Mouse (Mus musculus) bone marrow macrophage, adult 2 months (primary cell): ENCODE data around the gene Ppp1r15a. TPM values are rescaled to one million over a fixed set of nuclear protein-coding genes. Genes with fewer than 3 reads are reported as not detected.

ENCODE experiments used
- H3K27ac ChIP-seq: 2 replicates; pipeline ENCODE4 v1.5.1; 2012; ENCODE audit warnings: low read depth, low read length; ENCODE audit not compliant: insufficient read depth
- H3K4me1 ChIP-seq: 2 replicates; pipeline ENCODE4 v1.6.1; 2012; ENCODE audit warnings: low read length; ENCODE audit not compliant: control insufficient read depth, insufficient read depth
- H3K4me3 ChIP-seq: 2 replicates; pipeline ENCODE4 v1.5.1; 2012; ENCODE audit warnings: mild to moderate bottlenecking, low read length, moderate library complexity; ENCODE audit not compliant: insufficient read depth
- CTCF ChIP-seq: IDR thresholded peaks from 2 replicates; pipeline ENCODE4 v1.5.1; 2012; ENCODE audit warnings: low read depth, mild to moderate bottlenecking, low read length, moderate library complexity
- POLR2A ChIP-seq: IDR thresholded peaks from 2 replicates; pipeline ENCODE4 v1.6.1; 2012; ENCODE audit warnings: mild to moderate bottlenecking, low read depth, low read length, borderline replicate concordance
- polyA plus RNA-seq: library from polyadenylated mRNA; stranded (reverse); fragments of >200 nt; gene quantifications from 2 replicates; pipeline ENCODE4 v1.2.4, GENCODE M21; 2012; ENCODE audit not compliant: missing spikeins, insufficient read depth, insufficient read length

Ppp1r15a gene
- polyA plus RNA-seq, 1 experiment = 26.7 TPM

DNA sequence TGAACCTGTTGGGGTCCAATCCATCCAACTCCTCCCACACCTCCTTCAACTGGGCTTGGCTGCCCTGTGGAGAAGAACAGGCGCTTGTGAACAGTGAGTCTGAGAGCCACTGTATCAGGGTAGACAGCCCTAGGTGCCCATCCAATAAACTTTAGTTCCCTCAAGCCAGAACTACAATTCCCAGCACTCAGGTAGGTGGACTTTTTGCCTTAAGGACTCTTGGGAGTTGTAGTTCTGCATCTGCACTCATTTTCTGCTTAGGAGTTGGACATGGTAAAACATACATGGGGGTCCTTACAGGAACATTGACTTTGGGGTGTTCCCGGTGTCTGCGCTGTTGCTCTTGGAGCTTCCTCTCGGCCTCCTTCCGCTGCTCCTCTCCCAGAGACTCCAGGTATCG lies 27.6 kb downstream of the Ppp1r15a start:
- no peak for TF ChIP-seq POLR2A
- no peak for TF ChIP-seq CTCF
- Histone ChIP-seq H3K4me1 (0 out of 2 replicates have a peak, but pooled peaks cover 2% of the 10 kb centered on the region), H3K27ac (no peak overlapping the region), H3K4me3 (no peak overlapping the region)

DNA sequence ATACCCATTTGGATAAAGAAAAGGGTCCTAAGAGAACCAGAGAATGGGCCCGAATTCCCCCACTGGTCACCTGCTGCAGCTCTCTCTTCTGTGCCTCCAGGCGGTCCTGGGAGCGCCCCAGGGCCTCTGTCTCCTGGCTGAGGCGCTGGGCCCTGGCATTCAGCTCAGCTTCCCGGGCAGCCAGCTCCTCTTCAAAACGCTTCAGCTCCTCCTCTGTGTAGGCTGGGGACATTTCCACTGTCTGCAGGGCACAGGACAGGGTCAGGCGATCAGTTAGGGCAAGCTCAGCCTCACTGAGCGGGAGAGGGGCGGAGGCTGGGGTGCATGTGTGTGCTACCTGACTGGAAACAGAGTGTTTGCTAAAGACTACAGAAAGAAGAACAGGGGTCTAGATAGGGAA lies 31.5 kb downstream of the Ppp1r15a start:
- TF ChIP-seq CTCF (no peak), POLR2A (no peak)
- Histone ChIP-seq H3K4me3 (no peak overlapping the region), H3K4me1 (peaks cover 8% of the 10 kb centered on the region), H3K27ac (no peak overlapping the region)

DNA sequence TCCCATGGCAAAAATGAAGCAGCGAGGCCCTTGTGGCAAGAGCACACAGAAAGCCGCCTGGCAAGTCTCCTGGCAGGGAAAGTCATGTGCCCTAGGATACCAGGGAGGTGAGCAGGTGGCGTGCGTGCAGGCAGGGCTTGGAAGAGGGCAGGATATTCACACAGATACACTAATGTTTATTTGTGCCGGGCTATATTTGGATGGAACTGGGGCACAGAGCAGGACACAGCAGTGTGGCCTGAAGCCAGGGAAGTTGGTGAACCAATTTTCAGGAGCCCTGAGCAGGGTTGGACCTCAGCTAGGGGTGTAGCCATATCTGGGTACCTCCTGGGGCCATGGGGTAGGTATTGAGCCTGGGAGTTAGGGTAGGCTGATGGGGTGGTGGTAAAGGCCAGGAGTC lies 33.1 kb downstream of the Ppp1r15a start:
- Histone ChIP-seq H3K27ac (no peak overlapping the region), H3K4me3 (no peak overlapping the region), H3K4me1 (peaks cover 13% of the 10 kb centered on the region)
- no peak for TF ChIP-seq CTCF

DNA sequence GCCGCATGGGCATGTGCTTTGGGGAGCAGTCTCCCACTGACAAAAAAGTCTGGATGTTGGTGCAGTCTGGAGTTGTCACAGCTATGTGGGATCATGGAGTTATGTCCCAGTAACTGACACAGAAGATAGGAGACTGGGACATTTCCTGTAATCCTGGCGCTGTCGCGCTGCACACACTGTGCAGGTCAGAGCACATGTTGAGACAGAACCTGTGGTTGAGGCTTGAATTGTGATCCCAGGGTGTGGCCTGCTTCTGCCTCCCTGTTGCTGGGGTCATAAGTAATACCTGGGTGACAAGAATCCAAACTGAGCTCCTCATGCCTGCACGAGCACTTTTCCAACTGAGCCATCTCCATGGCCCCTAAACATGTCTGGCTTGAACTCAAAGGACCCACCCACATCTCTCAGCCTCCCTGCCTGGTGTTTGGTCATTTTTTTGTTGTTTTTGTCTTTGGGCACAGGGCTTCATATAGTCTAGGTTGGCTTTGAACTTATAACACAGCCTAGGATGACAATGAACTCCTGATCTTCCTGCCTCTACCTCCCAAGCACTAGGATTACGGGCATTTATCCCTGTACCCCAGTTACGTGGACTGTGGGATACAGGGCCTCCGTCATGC lies 33.7 kb downstream of the Ppp1r15a start:
- no peak overlapping the region for H3K4me3 ChIP-seq
- H3K4me1 ChIP-seq = peaks cover 19% of the 10 kb centered on the region
- TF ChIP-seq CTCF (no peak), POLR2A (no peak)
- no peak overlapping the region for H3K27ac ChIP-seq

DNA sequence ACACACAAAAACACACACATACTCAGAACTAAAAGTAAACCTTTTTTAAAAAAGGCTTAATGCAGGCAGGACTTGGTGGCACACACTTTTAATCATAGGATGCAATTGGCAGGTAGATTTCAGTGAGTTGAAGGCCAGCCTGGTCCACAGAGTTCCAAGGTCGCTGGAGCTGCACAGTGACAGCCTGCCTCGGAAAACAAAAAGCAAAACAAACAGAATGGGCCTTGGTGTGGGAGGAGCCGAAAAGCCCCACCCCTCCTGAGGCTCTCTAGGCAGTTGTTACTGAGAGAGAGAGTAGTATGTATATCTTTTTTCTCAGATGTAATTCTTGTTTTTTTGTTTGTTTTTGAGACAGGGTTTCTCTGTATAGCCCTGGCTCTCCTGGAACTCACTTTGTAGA lies 34.8 kb downstream of the Ppp1r15a start:
- Histone ChIP-seq H3K27ac (no peak overlapping the region), H3K4me3 (no peak overlapping the region), H3K4me1 (peaks cover 21% of the 10 kb centered on the region)
- TF ChIP-seq CTCF = no peak
- no peak for TF ChIP-seq POLR2A

DNA sequence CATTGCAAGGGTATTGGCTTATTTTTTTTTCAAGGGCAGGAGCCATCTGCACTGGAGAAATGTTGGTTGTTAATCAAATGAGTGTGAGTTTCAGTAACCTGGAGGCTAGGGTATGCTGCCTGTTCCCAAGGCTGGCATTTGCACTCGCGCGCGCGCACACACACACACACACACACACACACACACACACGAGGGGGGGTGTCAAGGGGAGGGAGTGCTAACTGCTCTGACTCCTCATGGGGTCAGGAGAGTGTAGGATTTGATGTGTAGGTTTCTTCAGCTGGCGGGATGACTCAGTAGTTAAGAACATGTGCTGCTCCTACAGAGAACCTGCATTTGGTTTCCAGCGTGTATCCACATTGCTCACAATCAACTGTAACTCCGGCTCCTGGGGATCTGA lies 35.2 kb downstream of the Ppp1r15a start:
- Histone ChIP-seq H3K27ac (no peak overlapping the region), H3K4me1 (peaks cover 21% of the 10 kb centered on the region), H3K4me3 (no peak overlapping the region)
- no peak for TF ChIP-seq CTCF
- no peak for TF ChIP-seq POLR2A

DNA sequence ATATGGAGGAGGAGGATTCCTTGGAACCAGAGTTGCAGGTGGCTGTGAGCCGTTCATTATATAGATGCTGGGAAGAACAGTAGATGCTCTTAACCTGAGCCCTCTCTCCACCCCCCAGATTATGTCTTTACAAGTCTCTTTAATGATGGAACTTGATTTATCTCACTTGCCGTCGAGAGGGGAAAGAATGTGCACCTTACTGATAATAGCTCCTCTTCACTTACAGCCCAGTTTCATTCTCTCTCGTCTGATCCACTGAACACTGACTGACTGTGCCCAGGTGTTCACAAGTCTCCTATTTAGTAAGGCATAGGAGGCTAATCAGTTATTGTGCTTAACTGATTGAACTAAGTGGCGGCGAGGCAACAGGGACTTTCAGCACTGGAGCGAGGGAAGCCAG lies 36.5 kb downstream of the Ppp1r15a start:
- no peak overlapping the region for H3K27ac ChIP-seq
- TF ChIP-seq POLR2A (no peak), CTCF (no peak)
- H3K4me1 ChIP-seq = peaks cover 21% of the 10 kb centered on the region
- H3K4me3 ChIP-seq = no peak overlapping the region

DNA sequence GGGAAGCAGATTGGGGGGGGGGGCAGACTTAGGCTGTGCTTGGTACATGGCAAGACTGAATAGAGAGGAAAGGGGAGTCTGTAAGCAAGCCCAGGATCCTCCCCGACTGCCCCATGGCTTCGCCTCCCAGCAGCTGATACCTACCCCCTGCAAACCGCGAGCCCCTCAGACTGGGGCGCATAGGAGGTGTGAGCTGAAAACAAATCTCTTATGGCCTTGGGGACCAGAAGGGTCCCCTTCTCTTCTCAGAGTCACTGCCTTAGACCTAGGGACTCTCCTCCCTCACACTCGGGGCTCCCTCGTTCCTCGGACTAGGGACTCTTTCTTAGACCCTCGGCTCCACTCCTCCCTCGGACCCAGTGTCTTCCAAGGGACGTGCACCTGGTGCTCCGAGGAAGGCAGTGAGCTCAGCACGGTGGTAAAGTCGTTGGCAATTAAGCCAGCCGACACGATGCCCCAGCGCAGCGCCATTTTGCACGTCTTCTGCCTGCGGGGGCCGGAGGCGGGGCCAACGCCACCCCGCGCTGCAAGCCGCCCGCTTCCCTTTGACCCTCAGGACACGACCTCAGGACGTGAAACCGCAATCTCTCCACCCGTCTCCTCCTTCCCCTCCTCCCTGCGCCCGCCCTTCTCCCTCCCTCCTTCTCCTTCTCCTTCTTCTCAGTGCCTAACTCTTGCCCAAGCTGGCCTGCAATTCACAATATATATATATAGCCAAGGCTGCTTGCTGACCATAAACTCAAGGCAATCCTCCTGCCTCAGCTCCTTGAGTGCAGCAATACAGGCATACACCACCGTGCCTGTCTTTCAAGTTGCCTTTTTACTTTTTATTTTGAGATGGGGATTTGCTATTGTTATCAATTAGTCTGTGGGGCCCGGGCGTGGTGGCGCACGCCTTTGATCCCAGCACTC lies 37.5 kb downstream of the Ppp1r15a start, which contains the start of gene Dhdh:
Gene Dhdh (minus strand): TSS at position 513 of the 912 bp plus-strand sequence.
- peak within 1 kb of the TSS; percentile 79 for H3K4me3 ChIP-seq
- TF ChIP-seq CTCF (0 out of 2 replicates have a peak, but pooled peaks have one; percentile 7), POLR2A (peak; percentile 49; the same call in 1 of the 2 replicates)
- peak within 1 kb of the TSS; percentile 54 for H3K27ac ChIP-seq
- peaks cover 21% of the 10 kb centered on the region for H3K4me1 ChIP-seq

DNA sequence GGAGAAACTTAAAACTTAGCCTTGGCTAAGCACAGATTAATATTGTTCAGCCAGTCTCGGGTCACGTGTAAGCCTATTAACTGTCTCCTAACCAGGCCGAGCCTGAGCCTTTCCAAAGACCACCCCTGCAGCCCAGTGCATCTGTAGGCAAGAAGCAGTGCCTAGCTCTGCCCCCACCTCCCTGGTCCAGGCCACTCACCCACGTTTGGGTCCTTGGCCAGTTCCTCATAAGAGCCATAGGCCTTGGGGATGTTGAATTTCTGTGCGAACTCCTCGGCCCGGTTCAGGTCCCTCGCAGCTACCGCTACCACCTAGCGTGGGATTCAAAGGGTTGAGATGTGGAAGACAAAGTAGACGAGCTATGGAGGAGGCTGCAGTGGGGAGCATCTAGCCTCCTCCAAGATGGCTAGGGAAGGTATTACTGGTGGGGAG lies 38.2 kb downstream of the Ppp1r15a start:
- TF ChIP-seq CTCF (no peak), POLR2A (no peak)
- peaks cover 21% of the 10 kb centered on the region for H3K4me1 ChIP-seq
- peak overlapping the region; percentile 79 for H3K4me3 ChIP-seq
- H3K27ac ChIP-seq = no peak overlapping the region
